Mouse (Mus musculus) kidney, adult 2 months (tissue): ENCODE data around the gene Ube2j2. TPM values are rescaled to one million over a fixed set of nuclear protein-coding genes. Genes with fewer than 3 reads are reported as not detected.
A peak's percentile ranks its signal among the peaks of the same experiment; 100 is the strongest.

Experiments used
- DNase-seq: peaks from one replicate; pipeline ENCODE4 v3.0.0; 2021
- H3K27ac ChIP-seq: fragments of 200-500 bp; 2 replicates; pipeline ENCODE4 v1.5.1; 2012; ENCODE audit warnings: low read depth, low read length, control low read depth, inconsistent platforms; ENCODE audit not compliant: insufficient read depth
- H3K27me3 ChIP-seq: fragments of 200-500 bp; replicated peaks from 2 replicates; pipeline ENCODE4 v1.6.1; 2012; ENCODE audit warnings: mild to moderate bottlenecking, moderate library complexity, low read length, inconsistent platforms; ENCODE audit not compliant: control insufficient read depth, insufficient read depth
- H3K36me3 ChIP-seq: fragments of 200-500 bp; 2 replicates; pipeline ENCODE4 v1.6.1; 2012; ENCODE audit warnings: mild to moderate bottlenecking, moderate library complexity, low read length, inconsistent platforms; ENCODE audit not compliant: control insufficient read depth, insufficient read depth
- H3K4me1 ChIP-seq: fragments of 200-500 bp; 2 replicates; pipeline ENCODE4 v1.6.1; 2011; ENCODE audit warnings: low read length; ENCODE audit not compliant: control insufficient read depth, insufficient read depth
- H3K4me3 ChIP-seq: fragments of 200-500 bp; 2 replicates; pipeline ENCODE4 v1.5.1; 2011; ENCODE audit warnings: mild to moderate bottlenecking, low read depth, low read length, control low read depth; ENCODE audit not compliant: insufficient read depth
- CTCF ChIP-seq: fragments of 200-500 bp; conservative IDR thresholded peaks from 2 replicates; pipeline ENCODE4 v1.5.1; 2011; ENCODE audit warnings: low read depth, mild to moderate bottlenecking, control low read depth, low read length, moderate library complexity, mixed read lengths; ENCODE audit not compliant: insufficient read depth, insufficient read length
- POLR2A ChIP-seq: fragments of 200-500 bp; IDR thresholded peaks from one replicate; pipeline ENCODE4 v1.6.1; 2011; ENCODE audit warnings: low read depth, low read length, control low read depth
- WGBS: fragments of 180-500 bp; shearing (Covaris S2); methylation state at CpG from one replicate; pipeline ENCODE4 v1.1.7; 2018; 5-methylcytosine and 5-hydroxymethylcytosine counted together
- polyA plus RNA-seq: library from polyadenylated mRNA; depleted of rRNA; stranded (reverse); fragments of >200 nt; gene quantifications from 2 replicates; pipeline ENCODE4 v1.2.3, GENCODE M21; 2012

Ube2j2 gene
- polyA plus RNA-seq, 1 experiment = 47.3 TPM

GRCm38 (mm10) chr4:155981436-155982082, 37.9 kb downstream of the Ube2j2 start:
- TF ChIP-seq CTCF (no peak), POLR2A (no peak)
- Histone ChIP-seq H3K4me1 (no peaks in the 10 kb centered on the region), H3K4me3 (no peak overlapping the region), H3K27ac (no peak overlapping the region), H3K36me3 (no peaks in the 10 kb centered on the region), H3K27me3 (no peaks in the 10 kb centered on the region; the same call in 1 of the 2 replicates)
- no peak for DNase-seq
- WGBS = 79% methylated on average over 12 of the region's 12 CpGs

GRCm38 (mm10) chr4:155983788-155984187, 40.2 kb downstream of the Ube2j2 start:
- no peak overlapping the region for H3K4me3 ChIP-seq
- H3K4me1 ChIP-seq = no peaks in the 10 kb centered on the region
- H3K27me3 ChIP-seq = no peaks in the 10 kb centered on the region; the same call in 1 of the 2 replicates
- H3K27ac ChIP-seq = no peak overlapping the region
- H3K36me3 ChIP-seq = no peaks in the 10 kb centered on the region
- WGBS = 11% methylated on average over 2 of the region's 2 CpGs
- no peak for TF ChIP-seq POLR2A
- TF ChIP-seq CTCF = no peak
- no peak for DNase-seq

GRCm38 (mm10) chr4:155991211-155991907, 47.7 kb downstream of the Ube2j2 start:
- Histone ChIP-seq H3K27me3 (no peaks in the 10 kb centered on the region), H3K4me3 (peak overlapping the region; percentile 60), H3K27ac (no peak overlapping the region), H3K36me3 (no peaks in the 10 kb centered on the region), H3K4me1 (peaks cover 9% of the 10 kb centered on the region; the same call in 1 of the 2 replicates)
- no peak for DNase-seq
- TF ChIP-seq POLR2A (no peak), CTCF (no peak)
- 78% methylated on average over 22 of the region's 22 CpGs for whole genome bisulfite sequencing

GRCm38 (mm10) chr4:155991908-155992230, 48.2 kb downstream of the Ube2j2 start:
- Histone ChIP-seq H3K27ac (no peak overlapping the region), H3K4me1 (peaks cover 9% of the 10 kb centered on the region; the same call in 1 of the 2 replicates), H3K27me3 (no peaks in the 10 kb centered on the region), H3K4me3 (peak overlapping the region; percentile 60), H3K36me3 (no peaks in the 10 kb centered on the region)
- DNase-seq = no peak
- WGBS = 24% methylated on average over 37 of the region's 37 CpGs
- TF ChIP-seq POLR2A (no peak), CTCF (no peak)

GRCm38 (mm10) chr4:155992241-155992905, 48.7 kb downstream of the Ube2j2 start, which contains the start of the genes B3galt6 and Sdf4:
B3galt6 (minus strand) TSS chr4:155992649.
Sdf4 (plus strand) TSS chr4:155992872.
- peak within 1 kb of the TSS; percentile 90 for H3K4me3 ChIP-seq
- H3K4me1 ChIP-seq = peaks cover 9% of the 10 kb centered on the region; the same call in 1 of the 2 replicates
- H3K27me3 ChIP-seq = no peaks in the 10 kb centered on the region
- TF ChIP-seq POLR2A = no peak
- TF ChIP-seq CTCF = peak; percentile 71
- DNase-seq = no peak
- under 1% methylated on average over 99 of the region's 99 CpGs for WGBS
- H3K27ac ChIP-seq = peak within 1 kb of the TSS; percentile 100
- H3K36me3 ChIP-seq = no peaks in the 10 kb centered on the region

GRCm38 (mm10) chr4:155992906-155993547, 49.4 kb downstream of the Ube2j2 start:
- peaks cover 9% of the 10 kb centered on the region; the same call in 1 of the 2 replicates for H3K4me1 ChIP-seq
- peak; percentile 98 for DNase-seq
- WGBS = under 1% methylated on average over 70 of the region's 70 CpGs
- no peaks in the 10 kb centered on the region; the same call in 1 of the 2 replicates for H3K36me3 ChIP-seq
- H3K27me3 ChIP-seq = no peaks in the 10 kb centered on the region
- peak overlapping the region; percentile 90 for H3K4me3 ChIP-seq
- peak overlapping the region; percentile 100 for H3K27ac ChIP-seq
- TF ChIP-seq CTCF (no peak), POLR2A (peak; percentile 10)
